Mouse (Mus musculus): ENCODE measurements around the gene Rbmxl1. TPM values are rescaled to one million over a fixed set of nuclear protein-coding genes. Genes with fewer than 3 reads are reported as not detected.
"Not testable (repeated sequence)": the region's sequence is repeated elsewhere in the genome, so short reads cannot be mapped to it uniquely, and the experiment has no call there.

The Rbmxl1 gene
- 10 to 100 TPM; 24.0 to 26.0 TPM for total RNA-seq (2021)
- long read RNA-seq, experiment 1, transcript Rbmxl1-202 (2 exons, 1,622 nt), result major isoform, 13 of 26 reads
- long read RNA-seq, experiment 1, transcript Rbmxl1-201 (2 exons, 1,695 nt), result minor isoform, 9 of 26 reads
- long read RNA-seq, experiment 1, partial matches to known transcripts, result 0 of 26 reads
- long read RNA-seq, experiment 1, other reads (novel, unspliced or antisense), result 4 of 26 reads
- long read RNA-seq, experiment 2, transcript Rbmxl1-201 (2 exons, 1,695 nt), result minor isoform, 7 of 29 reads
- long read RNA-seq, experiment 2, transcript Rbmxl1-202 (2 exons, 1,622 nt), result major isoform, 19 of 29 reads
- long read RNA-seq, experiment 2, partial matches to known transcripts, result 0 of 29 reads
- long read RNA-seq, experiment 2, other reads (novel, unspliced or antisense), result 3 of 29 reads

DNA sequence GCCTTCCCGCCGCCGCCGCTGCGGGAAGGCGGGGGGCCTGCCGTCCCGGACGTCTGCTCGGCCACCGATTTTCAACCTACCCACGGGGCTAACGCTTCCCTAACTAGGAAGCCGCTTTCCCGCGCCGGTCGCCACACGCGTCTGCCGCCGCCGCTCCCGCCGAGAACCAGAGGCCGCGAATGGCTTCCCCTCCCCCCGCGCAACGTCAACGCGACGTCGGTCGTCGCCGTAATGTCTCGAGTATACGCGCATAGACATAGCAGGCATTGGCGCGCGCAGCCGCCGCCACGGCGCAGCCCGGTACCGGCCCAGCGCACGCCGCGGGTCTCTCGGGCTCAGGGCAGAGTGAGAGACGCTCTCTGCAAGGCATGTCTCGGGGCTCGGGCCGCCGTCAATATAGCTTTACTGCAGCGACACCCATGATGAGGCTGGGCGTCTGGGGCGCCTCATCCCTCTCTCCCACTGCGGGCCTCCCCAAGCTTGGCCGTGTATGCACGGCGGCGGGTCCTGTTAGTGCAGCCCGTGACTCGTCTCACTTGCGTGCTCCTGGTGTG lies at the start of gene Rbmxl1:
Gene Rbmxl1 (minus strand): TSS at position 180 of the 554 bp plus-strand sequence.
- intact Hi-C loops (cut with DNase I), result loop anchor here (2.0 to 5.0 kb wide), 2 partner anchors 139 to 232 kb away; no protein-coding TSS in a partner anchor
- DNase-seq, result peak; percentile 92 to 95

DNA sequence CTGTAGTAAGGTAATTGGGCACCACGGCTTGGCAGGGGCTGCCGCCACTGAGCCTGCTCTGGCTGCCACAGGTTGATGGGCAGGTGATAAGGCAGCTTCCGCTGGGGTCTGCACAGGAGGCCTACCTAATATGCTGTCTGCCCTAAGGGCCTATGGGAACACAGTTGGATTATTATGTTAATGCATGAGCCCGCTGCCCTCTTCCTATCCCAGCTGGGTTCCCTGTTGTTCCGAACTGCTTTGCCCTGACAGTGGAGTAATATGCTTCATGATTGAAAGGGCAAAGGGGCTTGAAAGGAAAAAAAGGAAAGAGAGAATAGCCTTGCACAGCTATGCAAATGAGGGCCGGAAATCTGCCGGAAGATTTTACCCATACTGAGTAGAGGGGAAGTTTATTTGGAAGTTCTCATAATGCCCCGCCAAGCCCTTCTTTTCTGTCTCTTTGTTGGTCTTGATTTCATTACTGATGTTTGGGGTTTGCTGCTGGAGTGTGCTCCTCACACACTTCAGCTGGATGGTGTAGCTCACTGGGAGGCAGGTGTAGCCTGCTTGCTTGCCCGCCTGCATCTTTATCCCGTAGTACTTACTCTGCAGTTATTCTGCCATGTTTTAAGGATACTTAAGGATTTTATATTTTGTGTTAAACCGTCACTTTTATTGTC lies 48.2 kb upstream of the Rbmxl1 start:
- no peak for DNase-seq
- intact Hi-C loops (cut with DNase I), result no loop called here

DNA sequence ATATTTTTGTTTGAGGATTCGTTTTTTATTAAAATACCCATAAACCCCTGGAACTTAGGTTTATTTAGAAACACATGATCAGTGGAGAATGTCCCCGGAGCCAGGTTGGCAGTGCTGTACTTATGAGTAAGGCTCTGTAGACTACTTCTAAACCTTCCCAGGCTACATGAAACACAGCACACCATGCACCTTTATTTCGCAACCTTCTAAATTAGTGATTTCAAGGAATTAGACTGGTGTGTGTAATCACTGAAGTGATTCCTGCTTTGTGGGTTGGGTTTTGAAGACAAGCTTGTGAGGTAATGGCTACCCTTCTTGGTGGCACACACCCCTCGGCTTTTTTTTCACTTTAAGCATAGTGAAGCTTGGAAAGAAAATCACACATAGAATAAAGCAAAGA lies 47.1 kb upstream of the Rbmxl1 start:
- no peak for DNase-seq
- intact Hi-C loops (cut with DNase I), result no loop called here

DNA sequence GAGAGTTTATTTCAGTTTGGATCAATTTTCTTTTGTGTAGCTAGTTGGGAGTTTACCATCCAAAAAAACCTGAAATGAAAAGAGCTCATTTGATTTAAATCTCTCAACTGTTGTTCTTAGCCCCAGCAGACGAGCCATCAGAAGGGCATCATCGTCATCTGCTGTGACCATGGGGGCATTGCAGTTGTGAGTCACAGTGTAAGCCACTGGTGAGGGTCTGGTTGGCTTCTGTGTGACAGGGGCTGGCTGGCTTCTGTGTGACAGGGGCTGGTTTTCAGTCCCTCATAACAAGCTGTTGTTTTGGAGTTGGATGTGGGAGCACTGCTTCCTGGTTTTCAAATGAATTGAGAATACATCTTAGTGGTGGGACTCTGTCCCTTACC lies 42.0 kb upstream of the Rbmxl1 start:
- intact Hi-C loops (cut with DNase I), result no loop called here
- no peak for DNase-seq

DNA sequence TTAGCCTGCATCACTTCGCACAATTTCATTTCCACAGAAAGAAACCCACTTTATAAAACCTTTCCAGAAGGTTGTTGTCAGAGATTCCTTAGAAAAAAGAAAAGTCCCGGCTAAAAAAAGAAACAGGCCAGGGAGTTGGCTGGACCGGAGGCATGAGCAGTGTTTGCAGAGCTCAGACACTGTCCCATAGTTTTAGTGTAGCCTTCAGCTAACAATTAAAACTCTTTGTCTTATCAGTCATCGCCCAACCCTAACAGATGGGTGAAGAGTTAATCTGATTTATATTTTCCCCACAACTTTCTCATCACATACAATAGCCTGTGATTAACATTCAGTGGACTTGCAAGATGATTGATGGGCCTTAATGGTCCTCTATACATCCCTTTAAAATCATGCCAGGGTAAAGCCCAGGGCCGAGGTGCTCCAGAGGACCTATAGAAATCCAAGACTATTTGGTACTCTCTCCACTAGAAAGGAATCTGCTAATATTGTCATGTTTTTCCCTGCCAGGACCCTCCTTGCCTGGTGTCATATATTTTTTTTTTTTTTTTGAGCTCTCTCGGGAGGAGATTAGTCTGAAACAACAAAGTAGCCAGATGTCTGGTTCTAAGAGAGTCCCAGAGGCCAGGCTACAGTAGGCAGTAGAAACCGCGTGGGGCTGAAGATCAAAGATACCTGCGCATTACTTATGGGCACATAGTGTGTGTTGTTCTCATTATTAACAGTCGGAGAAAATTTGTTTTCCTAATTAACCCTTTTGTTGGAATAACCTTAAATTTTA lies 41.5 kb upstream of the Rbmxl1 start:
- DNase-seq, result no peak
- intact Hi-C loops (cut with DNase I), result no loop called here

DNA sequence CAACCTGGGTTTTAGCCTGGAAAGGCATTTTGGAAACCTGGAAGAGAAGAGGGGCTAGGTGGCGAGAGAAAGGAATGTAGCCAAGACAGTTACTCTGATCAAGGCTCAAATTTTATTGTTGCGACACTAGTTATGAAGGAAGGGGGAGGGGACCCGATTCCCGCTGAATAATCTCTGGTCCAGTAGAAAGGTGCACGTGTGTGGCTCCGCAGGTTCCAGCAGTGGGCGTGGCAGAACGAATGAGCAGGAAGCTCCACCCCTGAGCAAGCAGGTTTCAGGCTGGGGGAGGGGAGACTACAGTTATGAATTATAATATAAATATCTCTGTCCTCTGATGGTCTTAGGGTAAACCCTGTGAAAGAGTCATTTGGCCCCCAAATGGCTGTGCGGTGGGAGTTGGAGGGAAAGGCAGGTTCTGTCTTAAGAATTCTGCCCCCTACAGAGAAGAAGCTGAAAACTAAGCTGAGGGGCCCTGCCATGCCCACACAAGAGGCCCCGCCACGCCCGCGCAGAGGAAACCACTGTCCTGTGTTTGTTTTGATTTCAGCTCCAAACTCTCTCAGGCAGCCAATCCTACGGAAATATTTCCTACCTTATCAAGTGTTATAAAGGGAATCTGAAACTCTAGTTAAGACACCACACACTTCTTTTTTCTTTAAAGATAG lies 36.6 kb upstream of the Rbmxl1 start:
- DNase-seq; intact Hi-C loops (cut with DNase I): not testable (repeated sequence)

DNA sequence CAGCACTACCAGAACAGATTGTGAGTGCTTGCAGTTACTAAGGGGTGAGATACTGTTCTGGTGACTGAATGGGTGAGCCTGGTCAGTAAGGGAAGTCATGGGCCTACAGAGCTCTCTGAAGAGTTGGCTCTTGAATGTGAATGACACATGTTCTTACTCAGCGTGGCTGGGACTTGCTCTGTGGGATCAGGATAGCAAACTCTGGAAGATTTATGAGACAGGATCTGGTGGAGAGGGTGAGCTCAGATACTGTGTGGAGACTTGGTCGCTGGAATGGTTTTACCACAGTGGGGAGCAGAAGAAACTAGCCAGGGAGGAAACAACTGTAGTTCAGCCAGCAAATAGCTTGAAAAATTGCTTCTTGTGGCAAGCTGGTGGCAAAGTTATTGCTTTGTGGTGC lies 35.8 kb upstream of the Rbmxl1 start:
- intact Hi-C loops (cut with DNase I), result no loop called here
- DNase-seq, result no peak

DNA sequence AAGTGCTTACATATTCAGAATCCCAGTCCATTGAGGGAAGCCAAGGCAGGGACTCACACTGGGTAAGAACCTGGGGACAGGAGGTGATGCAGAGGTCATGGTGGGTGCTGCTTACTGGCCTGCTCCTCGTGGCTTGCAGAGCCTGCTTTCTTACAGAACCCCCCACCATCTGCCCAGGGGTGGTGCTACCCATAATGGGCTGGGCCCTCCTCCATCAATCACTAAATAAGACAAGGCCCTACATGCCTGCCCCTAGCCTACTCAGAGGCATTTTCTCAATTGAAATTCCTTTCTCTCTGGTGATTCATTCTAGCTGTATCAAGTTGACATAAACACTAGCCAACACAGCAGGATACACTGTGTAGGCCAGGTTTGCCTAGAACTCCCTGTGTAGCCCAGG lies 34.9 kb upstream of the Rbmxl1 start:
- intact Hi-C loops (cut with DNase I), result no loop called here
- DNase-seq, result no peak

DNA sequence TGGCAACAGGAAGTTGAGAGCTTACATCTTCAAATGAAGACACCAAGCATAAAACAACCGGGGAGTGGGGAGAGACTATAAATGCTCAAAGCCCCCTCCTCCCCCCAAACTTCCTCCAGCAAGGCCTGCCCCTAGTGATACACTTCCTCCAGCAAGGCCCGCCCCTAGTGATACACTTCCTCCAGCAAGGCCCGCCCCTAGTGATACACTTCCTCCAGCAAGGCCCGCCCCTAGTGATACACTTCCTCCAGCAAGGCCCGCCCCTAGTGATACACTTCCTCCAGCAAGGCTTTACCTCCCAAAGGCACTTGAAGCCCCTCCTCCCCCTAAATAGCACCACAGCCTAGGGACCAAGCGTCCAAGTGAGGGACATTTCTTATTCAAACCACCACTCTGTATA lies 34.0 kb upstream of the Rbmxl1 start:
- DNase-seq; intact Hi-C loops (cut with DNase I): not testable (repeated sequence)

DNA sequence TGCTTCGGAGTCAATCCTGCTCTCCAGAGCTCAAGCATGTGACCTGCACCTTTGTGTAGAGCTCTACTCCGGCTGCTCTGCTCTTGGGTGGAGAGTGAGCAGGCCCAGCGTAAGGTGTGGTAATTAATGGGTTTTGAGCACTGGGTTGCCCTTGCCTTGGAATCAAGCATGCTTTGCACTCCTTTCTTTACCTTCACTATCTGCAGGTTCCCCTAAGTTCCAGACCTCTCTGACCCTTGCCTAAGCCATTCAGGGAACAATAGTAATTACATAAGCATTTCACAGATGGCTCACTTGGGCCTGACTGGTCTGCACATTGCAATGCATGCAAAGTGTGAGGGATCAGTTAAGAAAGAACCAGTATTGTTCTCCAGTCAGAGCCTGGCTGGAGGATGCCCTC lies 29.1 kb upstream of the Rbmxl1 start:
- intact Hi-C loops (cut with DNase I), result no loop called here
- no peak for DNase-seq

DNA sequence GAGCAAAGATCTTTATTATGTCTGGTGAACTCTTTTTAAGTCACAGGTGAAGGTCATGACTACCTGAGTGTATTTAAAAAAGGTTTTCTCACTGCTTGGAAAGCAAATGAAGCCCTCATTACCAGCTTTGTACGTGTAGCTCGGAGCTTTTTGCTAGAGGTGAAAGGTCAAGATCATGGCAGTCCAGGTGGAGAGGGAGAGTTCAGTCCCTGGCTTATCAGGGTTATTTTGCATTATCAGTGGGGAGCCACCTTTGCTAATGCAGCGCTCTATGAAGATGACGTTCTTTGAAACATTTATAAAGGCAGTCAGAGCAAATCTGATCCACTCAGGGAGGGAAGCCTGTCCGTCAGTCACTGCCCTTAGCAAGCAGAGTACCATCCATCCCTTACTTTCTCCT lies 28.0 kb upstream of the Rbmxl1 start:
- intact Hi-C loops (cut with DNase I), result no loop called here

DNA sequence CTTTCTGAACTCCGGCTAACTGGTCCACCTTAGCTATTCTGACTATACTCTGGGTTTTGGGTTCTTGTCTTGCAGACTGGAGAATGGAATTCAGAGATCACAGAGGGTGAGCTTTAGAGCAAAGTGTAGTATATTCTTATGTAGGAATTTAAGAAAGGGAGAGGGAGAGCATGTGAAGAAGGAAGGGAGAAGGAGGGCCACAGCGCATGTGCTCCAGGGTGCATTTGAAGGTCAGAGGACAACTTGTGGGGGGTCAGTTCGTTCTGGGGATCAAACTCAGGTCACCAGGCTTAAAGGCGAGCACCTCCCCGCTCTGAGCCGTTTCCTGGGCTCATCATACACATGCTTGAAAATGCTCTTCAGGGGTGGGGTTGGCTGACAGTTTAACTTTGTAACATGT lies 25.3 kb upstream of the Rbmxl1 start:
- no peak for DNase-seq
- intact Hi-C loops (cut with DNase I), result no loop called here

More for the DNA sequence above, 28.0 kb upstream of the Rbmxl1 start:
- no peak for DNase-seq

DNA sequence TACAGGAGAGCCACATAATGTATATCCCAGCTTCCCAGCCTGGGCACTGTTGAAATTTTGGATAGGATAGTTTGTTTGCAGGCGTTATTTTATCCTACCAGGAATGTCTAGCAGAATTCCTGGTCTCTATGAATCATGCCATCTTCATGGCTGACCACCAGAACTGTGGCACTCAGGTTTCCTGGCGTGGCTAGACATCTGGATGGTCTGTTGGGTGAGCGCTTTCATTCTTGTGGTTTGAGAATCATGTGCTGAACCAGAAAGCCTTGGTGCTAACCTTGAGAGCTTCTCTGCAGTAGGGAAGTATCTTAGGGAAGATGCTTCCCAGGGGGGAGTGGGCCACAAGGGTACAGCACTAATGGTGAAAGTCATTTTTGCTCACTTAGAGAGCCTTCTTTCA lies 6.4 kb upstream of the Rbmxl1 start:
- intact Hi-C loops (cut with DNase I), result no loop called here
- no peak for DNase-seq

DNA sequence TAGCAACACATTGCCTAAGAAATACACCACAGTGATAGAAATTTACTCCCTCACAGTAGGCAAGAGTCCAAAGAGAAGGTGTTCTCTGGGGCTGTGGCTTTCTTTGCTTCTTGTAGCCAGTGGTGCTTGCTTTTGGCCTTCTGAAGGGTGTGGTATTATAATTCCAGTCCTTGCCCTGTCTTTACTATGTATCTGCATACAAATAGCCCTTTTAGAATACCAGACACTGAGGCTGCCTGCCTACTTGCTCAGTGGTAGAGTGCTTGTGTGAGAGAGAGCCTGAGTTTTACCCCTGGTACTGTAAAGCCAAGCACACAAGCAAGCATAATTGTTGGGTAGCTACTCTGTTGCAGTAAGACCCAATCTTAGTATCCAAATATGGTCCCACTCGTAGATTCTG lies 6.0 kb upstream of the Rbmxl1 start:
- DNase-seq, result no peak
- intact Hi-C loops (cut with DNase I), result loop anchor here (5.0 kb wide), 1 partner anchor 308 kb away; the partner anchor contains the start of gene Lsm6

DNA sequence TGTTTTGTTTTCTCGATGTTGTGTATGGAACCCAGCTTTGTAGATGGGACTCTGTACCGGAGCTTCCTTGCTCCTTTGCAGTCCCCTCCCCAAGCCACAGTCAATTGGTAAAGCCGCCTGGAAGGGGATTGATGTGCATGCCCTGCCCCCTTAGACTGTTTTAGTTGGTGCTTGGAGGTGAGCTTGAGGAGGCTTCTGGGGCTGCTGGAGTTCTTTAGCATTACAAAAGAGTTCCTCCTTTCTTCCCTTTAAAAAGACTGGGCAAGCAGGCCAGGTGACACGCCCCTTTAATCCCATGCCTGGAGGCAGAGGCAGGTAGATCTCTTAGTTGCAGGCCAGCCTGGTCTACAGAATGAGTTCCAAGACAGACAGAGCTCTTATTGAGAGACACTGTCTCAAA lies 4.4 kb upstream of the Rbmxl1 start:
- no peak for DNase-seq
- intact Hi-C loops (cut with DNase I), result loop anchor here (5.0 kb wide), 1 partner anchor 309 kb away; the partner anchor contains the start of gene Lsm6

DNA sequence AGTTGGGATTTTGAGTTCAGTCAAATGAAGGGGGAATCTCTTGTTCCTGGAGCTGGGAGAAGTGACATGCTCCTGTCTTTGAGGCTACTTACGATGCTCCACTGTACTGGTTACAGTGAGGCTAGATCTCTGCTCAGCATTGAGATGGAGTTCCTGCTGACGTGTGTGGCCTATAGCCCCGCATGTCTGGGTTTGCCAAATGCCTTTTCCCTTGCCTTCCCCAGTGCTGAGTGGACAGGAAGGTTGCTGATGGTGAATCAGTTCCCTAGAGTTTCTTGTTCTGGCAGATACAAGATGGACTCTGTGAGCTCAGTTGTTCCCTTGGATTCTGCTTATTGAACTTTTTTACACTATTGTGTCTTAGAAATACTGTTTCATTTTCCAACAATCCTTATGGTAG lies 2.2 kb upstream of the Rbmxl1 start:
- intact Hi-C loops (cut with DNase I), result loop anchor here (5.0 kb wide), 1 partner anchor 311 kb away; the partner anchor contains the start of gene Lsm6
- DNase-seq, result no peak

DNA sequence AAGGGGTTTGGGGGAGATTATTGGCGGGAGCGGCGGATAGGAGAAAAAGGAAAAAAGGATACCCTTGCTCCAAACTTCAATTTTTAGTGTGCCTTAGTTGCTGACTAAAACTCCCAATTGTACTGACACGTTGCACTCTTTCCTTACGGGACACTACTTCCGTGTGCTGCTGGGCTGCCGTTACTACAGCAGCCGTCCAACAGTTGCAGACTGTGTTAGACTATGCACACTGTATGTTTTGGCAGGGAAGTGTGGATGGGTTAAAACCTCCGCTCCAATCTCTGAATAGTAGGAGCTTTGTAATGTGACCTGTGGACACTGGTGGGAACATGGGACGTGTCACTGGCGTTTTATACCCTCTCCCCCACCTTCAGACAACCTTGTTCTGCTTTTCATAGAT lies 1.4 kb upstream of the Rbmxl1 start:
- no peak for DNase-seq

DNA sequence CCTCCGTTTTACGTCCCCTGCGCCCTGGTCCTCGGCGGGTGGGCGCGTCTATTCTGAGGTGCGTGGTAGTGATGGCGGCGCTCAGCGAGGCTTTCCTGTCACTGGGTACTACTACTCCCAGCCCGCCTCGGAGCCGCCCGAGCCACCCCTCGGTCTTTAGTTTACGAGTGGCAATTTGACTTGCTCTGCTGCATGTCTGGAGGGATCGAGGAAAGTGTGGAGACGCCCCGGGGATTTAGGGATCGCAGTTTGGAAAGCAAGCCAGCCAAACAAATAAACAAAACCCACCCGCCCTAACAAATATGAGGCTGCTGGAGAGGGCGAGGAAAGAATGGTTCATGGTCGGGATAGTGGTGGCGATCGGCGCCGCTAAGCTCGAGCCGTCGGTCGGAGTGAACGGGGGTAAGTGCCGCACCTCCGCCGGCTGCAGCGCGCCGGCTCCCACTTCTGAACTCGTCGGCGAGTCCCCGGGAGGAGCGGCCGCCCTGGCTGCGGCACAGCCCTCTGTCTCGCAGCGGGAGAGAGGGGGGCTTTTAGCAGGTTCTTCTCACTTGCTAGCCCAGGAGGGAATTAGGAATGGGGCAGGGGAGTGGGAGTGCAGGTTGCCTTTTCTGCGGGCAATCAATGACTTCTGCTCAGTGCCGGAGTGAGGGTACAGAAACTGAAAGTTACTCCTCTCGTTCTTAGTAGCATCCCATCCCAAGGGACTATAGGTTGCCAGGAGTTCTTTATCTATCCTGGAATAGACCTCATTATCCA lies 754 bp upstream of the Rbmxl1 start, which contains the start of gene Slc10a7:
Gene Slc10a7 (plus strand): TSS at position 74 of the 759 bp plus-strand sequence.
- intact Hi-C loops (cut with DNase I), result loop anchor here (2.0 to 5.0 kb wide), 3 partner anchors 138 to 313 kb away; partner anchors contain the start of gene Lsm6
- peak; percentile 84 to 86 for DNase-seq

More for the DNA sequence above, 1.4 kb upstream of the Rbmxl1 start:
- intact Hi-C loops (cut with DNase I), result loop anchor here (5.0 kb wide), 1 partner anchor 312 kb away; the partner anchor contains the start of gene Lsm6

Measured in heart, postnatal 14 days (tissue).